Mouse (Mus musculus) Patski (cell line): ENCODE results near the gene Soga1. TPM values are rescaled to one million over a fixed set of nuclear protein-coding genes. Genes with fewer than 3 reads are reported as not detected.

Source experiments
- ATAC-seq: fragments of 100-300 bp; one replicate; pipeline ENCODE4 v1.8.0; 2021
- CTCF ChIA-PET: fragments of 350-600 bp; sonication (Branson Sonifier 250); formaldehyde crosslinking; loops from one replicate; lab custom pipeline; 2022; ENCODE audit warnings: inconsistent platforms; lab: Charles Lee
- POLR2A ChIA-PET: fragments of 350-600 bp; sonication (Branson Sonifier 250); formaldehyde crosslinking; loops from one replicate; lab custom pipeline; 2022; ENCODE audit warnings: antibody characterized with exemption, inconsistent platforms; lab: Charles Lee
- DNase-seq: peaks from one replicate; pipeline ENCODE4 v3.0.0-alpha.2; 2011; ENCODE audit warnings: low read depth, low spot score
- H3K27me3 ChIP-seq: fragments of 371-371 bp; one replicate; pipeline ENCODE4 v1.5.1; 2021
- CTCF ChIP-seq: fragments of 100-300 bp; IDR thresholded peaks from one replicate; pipeline ENCODE4 v1.5.1; 2021
- in situ Hi-C: fragments of 300-500 bp; cut with MboI; formaldehyde crosslinking; loops from 3 replicates; pipeline ENCODE4 v1.11.1; 2018; ENCODE audit warnings: low pct_unique_long_range_greater_than_20kb, mixed read lengths
- polyA plus RNA-seq: library from polyadenylated mRNA; unstranded; gene quantifications from one replicate; pipeline ENCODE4 v1.2.3, GENCODE M21; 2021

Soga1 gene
- polyA plus RNA-seq, 1 experiment from 2014 or later = 35.3 TPM

GRCm38 (mm10) chr2:157027106-157028008 lies 51.7 kb downstream of the Soga1 start:
- ChIA-PET POLR2A (no interaction called here), CTCF (no interaction called here)
- H3K27me3 ChIP-seq = no peaks in the 10 kb centered on the region
- no peak for TF ChIP-seq CTCF
- in situ Hi-C loops = no loop called here
- ATAC-seq (no peak), DNase-seq (no peak)

- no peak for DNase-seq
- no peaks in the 10 kb centered on the region for H3K27me3 ChIP-seq
- no peak for ATAC-seq
- in situ Hi-C loops = no loop called here
- ChIA-PET CTCF (no interaction called here), POLR2A (no interaction called here)
- TF ChIP-seq CTCF = no peak
Measured at GRCm38 (mm10) chr2:157021156-157021555, 57.9 kb downstream of the Soga1 start.

GRCm38 (mm10) chr2:157019228-157019627 lies 59.8 kb downstream of the Soga1 start:
- ChIA-PET CTCF (interaction anchor here (1.2 kb wide), 1 partner anchor 9 kb away, joined by 3 read pairs; no protein-coding TSS in a partner anchor), POLR2A (no interaction called here)
- H3K27me3 ChIP-seq = no peaks in the 10 kb centered on the region
- ATAC-seq = no peak
- no peak for DNase-seq
- in situ Hi-C loops = no loop called here
- TF ChIP-seq CTCF = no peak

GRCm38 (mm10) chr2:157016529-157017270 lies 62.4 kb downstream of the Soga1 start:
- ChIA-PET POLR2A (no interaction called here), CTCF (interaction anchor here (1.3 kb wide), 1 partner anchor 29 kb away, joined by 3 read pairs; no protein-coding TSS in a partner anchor)
- H3K27me3 ChIP-seq = no peaks in the 10 kb centered on the region
- in situ Hi-C loops = no loop called here
- TF ChIP-seq CTCF = no peak
- ATAC-seq (no peak), DNase-seq (no peak)

- H3K27me3 ChIP-seq = no peaks in the 10 kb centered on the region
- ChIA-PET CTCF (no interaction called here), POLR2A (no interaction called here)
- in situ Hi-C loops = no loop called here
- no peak for ATAC-seq
- no peak for TF ChIP-seq CTCF
- no peak for DNase-seq
Measured at GRCm38 (mm10) chr2:157012341-157012740, 66.7 kb downstream of the Soga1 start.

GRCm38 (mm10) chr2:157010634-157011310 lies 68.3 kb downstream of the Soga1 start:
- in situ Hi-C loops = no loop called here
- no peak for TF ChIP-seq CTCF
- POLR2A ChIA-PET = interaction anchor here (1.0 kb wide), 1 partner anchor 41 kb away, joined by 3 read pairs; no protein-coding TSS in a partner anchor

GRCm38 (mm10) chr2:157010121-157010520 lies 68.9 kb downstream of the Soga1 start:
- TF ChIP-seq CTCF = no peak
- in situ Hi-C loops = no loop called here
- CTCF ChIA-PET = interaction anchor here (1.6 kb wide), 1 partner anchor 8 kb away, joined by 3 read pairs; no protein-coding TSS in a partner anchor
- no peaks in the 10 kb centered on the region for H3K27me3 ChIP-seq
- POLR2A ChIA-PET = interaction anchor here (0.7 kb wide), 1 partner anchor 46 kb away, joined by 3 read pairs; no protein-coding TSS in a partner anchor
- ATAC-seq (no peak), DNase-seq (peak; percentile 39)

More at GRCm38 (mm10) chr2:157010634-157011310, 68.3 kb downstream of the Soga1 start:
- DNase-seq (no peak), ATAC-seq (no peak)
- H3K27me3 ChIP-seq = no peaks in the 10 kb centered on the region
- CTCF ChIA-PET = interaction anchor here (1.1 to 1.6 kb wide), 2 partner anchors 8 to 22 kb away, joined by 3 read pairs; no protein-coding TSS in a partner anchor

- DNase-seq (no peak), ATAC-seq (no peak)
- no peak for TF ChIP-seq CTCF
- no peaks in the 10 kb centered on the region for H3K27me3 ChIP-seq
- in situ Hi-C loops = no loop called here
- ChIA-PET CTCF (no interaction called here), POLR2A (interaction anchor here (0.8 kb wide), 1 partner anchor 47 kb away, joined by 4 read pairs; no protein-coding TSS in a partner anchor)
Measured at GRCm38 (mm10) chr2:157008509-157008908, 70.5 kb downstream of the Soga1 start.

- TF ChIP-seq CTCF = no peak
- DNase-seq (no peak), ATAC-seq (no peak)
- no peaks in the 10 kb centered on the region for H3K27me3 ChIP-seq
- ChIA-PET CTCF (no interaction called here), POLR2A (no interaction called here)
- in situ Hi-C loops = no loop called here
Measured at GRCm38 (mm10) chr2:157007234-157007596, 71.8 kb downstream of the Soga1 start.
